Mouse (Mus musculus) embryonic facial prominence, embryonic 11.5 days (tissue): ENCODE data around the gene Mrpl43. TPM values are rescaled to one million over a fixed set of nuclear protein-coding genes. Genes with fewer than 3 reads are reported as not detected.

ENCODE experiments used
- ATAC-seq: fragments of 200-750 bp; cut with Nextera tagmentation; replicated peaks from 2 replicates; pipeline ENCODE4 v1.8.0; 2017; ENCODE audit warnings: low read depth; ENCODE audit not compliant: insufficient number of reproducible peaks, low FRiP score, low TSS enrichment
- DNase-seq: peaks from one replicate; pipeline ENCODE4 v3.0.0-alpha.2; 2015; ENCODE audit warnings: low spot score
- H3K27ac ChIP-seq: fragments of 300-500 bp; sonication (generic); replicated peaks from 2 replicates; pipeline ENCODE4 v1.5.1; 2014; ENCODE audit warnings: mild to moderate bottlenecking, low read depth, low read length, control low read depth
- H3K27me3 ChIP-seq: fragments of 300-500 bp; sonication (generic); 2 replicates; pipeline ENCODE4 v1.6.1; 2014; ENCODE audit warnings: mild to moderate bottlenecking, low read length, moderate library complexity, mixed read lengths; ENCODE audit not compliant: control insufficient read depth, insufficient read depth
- H3K36me3 ChIP-seq: fragments of 300-500 bp; sonication (generic); replicated peaks from 2 replicates; pipeline ENCODE4 v1.6.1; 2014; ENCODE audit warnings: low read depth, mild to moderate bottlenecking, low read length, moderate library complexity, mixed read lengths; ENCODE audit not compliant: control insufficient read depth, insufficient read depth
- H3K4me1 ChIP-seq: fragments of 300-500 bp; sonication (generic); 2 replicates; pipeline ENCODE4 v1.6.1; 2014; ENCODE audit warnings: low read length, mixed read lengths; ENCODE audit not compliant: control insufficient read depth, insufficient read depth
- H3K4me2 ChIP-seq: fragments of 300-500 bp; sonication (generic); 2 replicates; pipeline ENCODE4 v1.6.1; 2014; ENCODE audit warnings: low read depth, mild to moderate bottlenecking, control low read depth, low read length, moderate library complexity
- H3K4me3 ChIP-seq: fragments of 300-500 bp; sonication (generic); 2 replicates; pipeline ENCODE4 v1.5.1; 2014; ENCODE audit warnings: low read depth, low read length, control low read depth
- H3K9ac ChIP-seq: fragments of 300-500 bp; sonication (generic); replicated peaks from 2 replicates; pipeline ENCODE4 v1.6.1; 2014; ENCODE audit warnings: mild to moderate bottlenecking, control low read depth, low read length
- H3K9me3 ChIP-seq: fragments of 300-500 bp; sonication (generic); replicated peaks from 2 replicates; pipeline ENCODE4 v1.6.1; 2016; ENCODE audit warnings: mild to moderate bottlenecking, low read length, inconsistent platforms, mixed read lengths; ENCODE audit not compliant: control insufficient read depth
- WGBS: fragments of 180-500 bp; shearing (Covaris S2); extraction: QIAGEN DNeasy Blood & Tissue Kit; methylation state at CpG from one replicate; pipeline ENCODE4 v1.1.7; 2014; 5-methylcytosine and 5-hydroxymethylcytosine counted together
- polyA plus RNA-seq: library from polyadenylated mRNA; unstranded; fragments of >200 nt; fragmentation: Nextera tagmentation; extraction: Ambion mirVana; gene quantifications from 2 replicates; pipeline ENCODE4 v1.2.1, GENCODE M21; 2014

The Mrpl43 gene
- polyA plus RNA-seq, 1 experiment from 2014 or later: 62.9 TPM

DNA sequence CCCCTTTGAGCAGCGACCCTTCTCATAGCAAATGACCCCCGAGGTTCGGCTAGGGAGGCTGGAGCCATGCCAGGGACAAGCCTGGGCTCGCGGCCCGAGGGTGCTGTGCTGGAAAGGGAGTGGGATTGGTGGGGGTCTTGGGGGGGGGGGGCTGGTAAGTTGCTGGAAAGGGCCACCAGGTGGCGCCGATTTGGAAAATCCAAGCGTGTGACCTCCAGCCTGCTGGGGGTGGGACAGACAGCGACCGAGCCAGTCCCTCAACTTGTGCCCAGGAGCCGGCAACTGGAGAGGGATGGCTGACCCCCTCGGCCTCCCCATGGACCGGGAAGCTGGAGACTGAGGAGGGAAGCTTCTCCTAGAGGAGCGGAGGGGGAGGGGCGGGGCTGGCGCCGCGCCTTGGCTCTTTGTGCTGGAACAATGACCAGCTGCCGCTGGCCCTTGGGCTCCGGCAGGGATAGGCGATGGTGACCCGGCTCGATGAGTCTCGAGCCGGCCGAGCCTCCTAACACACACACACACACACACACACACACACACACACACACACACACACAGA, 11.1 kb upstream of the Mrpl43 start:
- WGBS: 0% methylated on average over 18 of the region's 27 CpGs
- Histone ChIP-seq H3K36me3 (no peaks in the 10 kb centered on the region), H3K9ac (peak overlapping the region; percentile 96), H3K4me3 (peak overlapping the region; percentile 78), H3K4me1 (peaks cover 2% of the 10 kb centered on the region; the same call in 1 of the 2 replicates), H3K27ac (peak overlapping the region; percentile 97), H3K4me2 (peak overlapping the region; percentile 90), H3K27me3 (no peaks in the 10 kb centered on the region), H3K9me3 (no peaks in the 10 kb centered on the region)
- peak; percentile 86 for DNase-seq
- peak; percentile 55 for ATAC-seq

- WGBS: 0% methylated on average over 18 of the region's 18 CpGs
- no peaks in the 10 kb centered on the region for H3K36me3 ChIP-seq
- H3K4me1 ChIP-seq: peaks cover 2% of the 10 kb centered on the region; the same call in 1 of the 2 replicates
- H3K9ac ChIP-seq: peak overlapping the region; percentile 96
- no peaks in the 10 kb centered on the region for H3K27me3 ChIP-seq
- DNase-seq: peak; percentile 76
- H3K4me3 ChIP-seq: peak overlapping the region; percentile 78
- ATAC-seq: peak; percentile 11; the same call in 1 of the 2 replicates
- H3K27ac ChIP-seq: peak overlapping the region; percentile 97
- no peaks in the 10 kb centered on the region for H3K9me3 ChIP-seq
- H3K4me2 ChIP-seq: peak overlapping the region; percentile 90
Observed at GRCm38 (mm10) chr19:45016341-45017215, 10.3 kb upstream of the Mrpl43 start.

DNA sequence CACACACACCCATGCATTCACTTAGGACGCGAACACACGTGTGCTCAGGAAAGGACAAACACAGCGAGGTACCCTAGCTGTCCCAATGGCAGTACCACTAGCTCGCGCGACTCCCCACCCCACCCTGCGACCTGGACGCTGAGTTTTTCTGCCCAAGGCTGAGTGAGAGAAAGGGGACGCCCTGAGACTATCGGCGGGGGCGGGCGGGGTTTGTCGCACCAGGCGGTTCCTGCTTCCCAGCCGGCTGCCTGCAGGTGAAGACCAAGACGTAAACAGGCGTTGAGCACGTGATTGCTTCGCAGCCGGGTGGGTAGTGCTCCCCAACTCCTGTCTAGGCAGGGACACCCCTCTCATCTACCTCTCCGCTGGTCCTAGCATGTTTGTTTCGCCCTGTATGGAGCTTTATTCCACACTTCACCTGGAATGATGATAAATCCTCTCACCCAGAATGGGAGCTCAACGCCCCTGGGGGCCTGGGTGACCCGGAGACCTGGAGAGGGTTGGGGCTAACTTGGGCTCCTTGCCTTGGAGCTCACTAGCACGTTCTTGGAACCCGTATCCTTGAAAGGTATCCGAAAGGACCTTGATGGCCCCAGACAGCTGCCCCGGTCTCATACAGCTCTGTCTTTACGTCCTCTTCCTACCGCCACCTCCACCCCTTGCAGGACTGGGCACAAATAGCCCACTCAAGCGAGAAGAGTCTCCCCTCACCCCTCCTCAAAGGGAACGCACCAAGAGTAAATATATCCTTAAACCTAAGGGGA, 9.5 kb upstream of the Mrpl43 start:
- 0% methylated on average over 34 of the region's 34 CpGs for WGBS
- Histone ChIP-seq H3K36me3 (peaks cover 2% of the 10 kb centered on the region; the same call in 1 of the 2 replicates), H3K27ac (peak overlapping the region; percentile 97), H3K4me1 (no peaks in the 10 kb centered on the region), H3K9ac (peak overlapping the region; percentile 76), H3K27me3 (no peaks in the 10 kb centered on the region), H3K9me3 (no peaks in the 10 kb centered on the region), H3K4me2 (peak overlapping the region; percentile 90), H3K4me3 (peak overlapping the region; percentile 78)
- ATAC-seq: no peak
- peak; percentile 49 for DNase-seq

DNA sequence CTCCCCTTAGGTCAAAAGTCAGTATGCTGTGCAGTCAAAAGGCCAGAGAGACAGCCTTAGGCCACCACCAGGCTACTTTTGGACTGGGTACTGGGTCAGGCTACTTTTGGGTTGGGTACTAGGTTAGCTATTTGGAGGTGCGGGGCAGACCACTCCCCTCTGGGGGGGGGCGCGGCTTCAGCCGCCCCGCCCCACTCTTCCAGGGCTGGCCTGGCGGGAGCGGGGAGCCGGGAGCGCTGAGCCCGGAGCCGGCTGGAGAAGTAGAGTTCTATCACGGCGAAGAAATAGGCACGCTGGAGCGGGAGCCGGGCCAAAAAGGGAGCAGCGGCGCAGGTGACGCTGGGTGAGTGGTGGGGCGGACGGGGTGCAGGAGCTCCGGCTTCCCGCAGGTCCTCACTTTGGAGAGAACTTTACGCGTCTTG, 8.8 kb upstream of the Mrpl43 start:
- ATAC-seq (no peak), DNase-seq (peak; percentile 71)
- peak overlapping the region; percentile 78 for H3K4me3 ChIP-seq
- peak overlapping the region; percentile 90 for H3K4me2 ChIP-seq
- peaks cover 6% of the 10 kb centered on the region for H3K36me3 ChIP-seq
- H3K27me3 ChIP-seq: no peaks in the 10 kb centered on the region
- WGBS: under 1% methylated on average over 24 of the region's 25 CpGs
- no peaks in the 10 kb centered on the region for H3K4me1 ChIP-seq
- H3K9ac ChIP-seq: peak overlapping the region; percentile 76
- H3K9me3 ChIP-seq: no peaks in the 10 kb centered on the region
- peak overlapping the region; percentile 97 for H3K27ac ChIP-seq

GRCm38 (mm10) chr19:45014335-45014971, 8.2 kb upstream of the Mrpl43 start, which contains the start of gene Lzts2:
Gene Lzts2 (plus strand): TSS chr19:45014414.
- Histone ChIP-seq H3K9ac (peak within 1 kb of the TSS; percentile 76), H3K27me3 (no peaks in the 10 kb centered on the region), H3K9me3 (no peaks in the 10 kb centered on the region), H3K4me3 (peak within 1 kb of the TSS; percentile 78), H3K36me3 (peaks cover 6% of the 10 kb centered on the region), H3K4me2 (peak within 1 kb of the TSS; percentile 90), H3K27ac (peak within 1 kb of the TSS; percentile 97), H3K4me1 (no peaks in the 10 kb centered on the region)
- WGBS: 5% methylated on average over 10 of the region's 10 CpGs
- ATAC-seq (no peak), DNase-seq (peak; percentile 60)

- Histone ChIP-seq H3K4me1 (no peaks in the 10 kb centered on the region), H3K4me2 (0 out of 2 replicates have a peak overlapping the region, but pooled peaks have one; percentile 13), H3K9ac (no peak overlapping the region; the same call in 1 of the 2 replicates), H3K36me3 (peaks cover 6% of the 10 kb centered on the region), H3K27me3 (no peaks in the 10 kb centered on the region), H3K9me3 (no peaks in the 10 kb centered on the region), H3K4me3 (peak overlapping the region; percentile 3; the same call in 1 of the 2 replicates), H3K27ac (peak overlapping the region; percentile 97)
- 50% methylated on average over 6 of the region's 6 CpGs for WGBS
- peak; percentile 84 for DNase-seq
- ATAC-seq: no peak; the same call in 1 of the 2 replicates
Observed at GRCm38 (mm10) chr19:45013581-45014225, 7.5 kb upstream of the Mrpl43 start.

- Histone ChIP-seq H3K9ac (peak overlapping the region; percentile 39), H3K27me3 (no peaks in the 10 kb centered on the region), H3K4me1 (no peaks in the 10 kb centered on the region), H3K27ac (peak overlapping the region; percentile 97; the same call in 1 of the 2 replicates), H3K9me3 (no peaks in the 10 kb centered on the region), H3K4me3 (no peak overlapping the region), H3K4me2 (no peak overlapping the region), H3K36me3 (peaks cover 6% of the 10 kb centered on the region)
- DNase-seq (peak; percentile 72), ATAC-seq (no peak)
- 47% methylated on average over 6 of the region's 6 CpGs for WGBS
Observed at GRCm38 (mm10) chr19:45012636-45013035, 6.4 kb upstream of the Mrpl43 start.
